Comparison of ENCODE assay signal across 8 mouse cellular contexts in genomic region chr14:79549343-79549742, GRCm38 (mm10). TPM values are rescaled to one million over a fixed set of nuclear protein-coding genes. Genes with fewer than 3 reads are reported as not detected.
DNase-seq lines count a peak whose midpoint lies in the region; ATAC-seq and TF ChIP-seq lines count a peak whose summit lies in the region.

No protein-coding gene starts in this region.

- no peaks in the 10 kb centered on the region; the same call in 1 of the 2 replicates for H3K4me1 ChIP-seq in intestine, embryonic 14.5 days (replicated peaks; ENCODE audit: control insufficient read depth, insufficient read depth, low read length)
- 0 out of 2 replicates have a peak, but pooled peaks cover 3% of the 10 kb centered on the region for H3K4me1 ChIP-seq in intestine, postnatal 0 days (replicated peaks; ENCODE audit: control insufficient read depth, insufficient read depth, low read length)
- H3K4me1 ChIP-seq in bone marrow macrophage, adult 2 months (ENCODE audit: control insufficient read depth, insufficient read depth, low read length): peaks cover 31% of the 10 kb centered on the region
- H3K4me1 ChIP-seq in intestine, embryonic 15.5 days (replicated peaks): no peaks in the 10 kb centered on the region
- H3K4me1 ChIP-seq in forebrain, embryonic 10.5 days: no peaks in the 10 kb centered on the region

- no peak overlapping the region for H3K4me3 ChIP-seq in intestine, embryonic 14.5 days (ENCODE audit: low read depth, low read length)
- H3K4me3 ChIP-seq in intestine, postnatal 0 days (ENCODE audit: low read depth, low read length): no peak overlapping the region
- H3K4me3 ChIP-seq in bone marrow macrophage, adult 2 months (ENCODE audit: insufficient read depth, low read length): peak overlapping the region; percentile 37
- no peak overlapping the region for H3K4me3 ChIP-seq in intestine, embryonic 15.5 days (replicated peaks)
- no peak overlapping the region for H3K4me3 ChIP-seq in macrophage (ENCODE audit: inconsistent target)
- no peak overlapping the region for H3K4me3 ChIP-seq in forebrain, embryonic 10.5 days

- H3K36me3 ChIP-seq in intestine, embryonic 14.5 days (ENCODE audit: control insufficient read depth, insufficient read depth, low read length): no peaks in the 10 kb centered on the region; the same call in 1 of the 2 replicates
- no peaks in the 10 kb centered on the region; the same call in 1 of the 2 replicates for H3K36me3 ChIP-seq in intestine, postnatal 0 days (ENCODE audit: control insufficient read depth, insufficient read depth)
- H3K36me3 ChIP-seq in intestine, embryonic 15.5 days: no peaks in the 10 kb centered on the region
- H3K36me3 ChIP-seq in macrophage (ENCODE audit: inconsistent target): no peaks in the 10 kb centered on the region
- no peaks in the 10 kb centered on the region for H3K36me3 ChIP-seq in forebrain, embryonic 10.5 days (replicated peaks)

- DNase-seq in intestine, embryonic 14.5 days (ENCODE audit: low spot score): peak; percentile 56
- no peak for DNase-seq in forebrain, embryonic 10.5 days (ENCODE audit: extremely low spot score, low spot score)
- DNase-seq in cerebellum, adult 18-20 months: no peak
- no peak for DNase-seq in embryo, embryonic 10 days (ENCODE audit: low spot score)

- ATAC-seq in intestine, embryonic 14.5 days (replicated peaks; ENCODE audit: low FRiP score, low TSS enrichment, low read depth): no peak
- no peak for ATAC-seq in intestine, postnatal 0 days
- ATAC-seq in intestine, embryonic 15.5 days: peak; percentile 50

- TF ChIP-seq CTCF in intestine, postnatal 0 days (IDR thresholded peaks at IDR 0.05; ENCODE audit: low read depth): no peak
- no peak for TF ChIP-seq CTCF in bone marrow macrophage, adult 2 months (IDR thresholded peaks at IDR 0.05; ENCODE audit: low read depth, low read length)

- peaks cover 100% of the 10 kb centered on the region for H3K79me2 ChIP-seq in macrophage (ENCODE audit: inconsistent target)

- no peak overlapping the region for H3K27ac ChIP-seq in intestine, embryonic 14.5 days (ENCODE audit: low read depth)
- H3K27ac ChIP-seq in intestine, postnatal 0 days (ENCODE audit: low read depth, low read length): no peak overlapping the region
- H3K27ac ChIP-seq in bone marrow macrophage, adult 2 months (ENCODE audit: insufficient read depth, low read depth, low read length): peak overlapping the region; percentile 95
- no peak overlapping the region for H3K27ac ChIP-seq in intestine, embryonic 15.5 days
- peak overlapping the region; percentile 52 for H3K27ac ChIP-seq in macrophage
- H3K27ac ChIP-seq in forebrain, embryonic 10.5 days: no peak overlapping the region

- no peaks in the 10 kb centered on the region for H3K9me3 ChIP-seq in intestine, embryonic 14.5 days (ENCODE audit: control insufficient read depth, low read length)
- H3K9me3 ChIP-seq in intestine, postnatal 0 days (ENCODE audit: control insufficient read depth): no peaks in the 10 kb centered on the region
- H3K9me3 ChIP-seq in intestine, embryonic 15.5 days: no peaks in the 10 kb centered on the region
- no peaks in the 10 kb centered on the region for H3K9me3 ChIP-seq in forebrain, embryonic 10.5 days

- no peaks in the 10 kb centered on the region for H3K27me3 ChIP-seq in intestine, embryonic 14.5 days (replicated peaks; ENCODE audit: control insufficient read depth, insufficient read depth, low read length)
- no peaks in the 10 kb centered on the region for H3K27me3 ChIP-seq in intestine, postnatal 0 days (replicated peaks; ENCODE audit: control insufficient read depth, insufficient read depth, low read length)
- H3K27me3 ChIP-seq in intestine, embryonic 15.5 days (replicated peaks): no peaks in the 10 kb centered on the region
- H3K27me3 ChIP-seq in forebrain, embryonic 10.5 days (ENCODE audit: poor library complexity, severe bottlenecking): no peaks in the 10 kb centered on the region

- no peak overlapping the region for H3K4me2 ChIP-seq in intestine, embryonic 14.5 days (ENCODE audit: low read length)
- no peak overlapping the region for H3K4me2 ChIP-seq in intestine, postnatal 0 days (replicated peaks; ENCODE audit: low read depth)
- no peak overlapping the region for H3K4me2 ChIP-seq in intestine, embryonic 15.5 days (replicated peaks)

- TF ChIP-seq POLR2A in bone marrow macrophage, adult 2 months (IDR thresholded peaks at IDR 0.05; ENCODE audit: borderline replicate concordance, low read depth, low read length): no peak

- H3K9ac ChIP-seq in intestine, embryonic 14.5 days (ENCODE audit: low read length): no peak overlapping the region
- H3K9ac ChIP-seq in intestine, postnatal 0 days (ENCODE audit: low read depth, low read length): no peak overlapping the region
- no peak overlapping the region for H3K9ac ChIP-seq in intestine, embryonic 15.5 days

- WGBS in intestine, embryonic 14.5 days: 55% methylated on average over 7 of the region's 7 CpGs
- WGBS in intestine, postnatal 0 days: 25% methylated on average over 7 of the region's 7 CpGs
- WGBS in intestine, embryonic 15.5 days: 47% methylated on average over 7 of the region's 7 CpGs
- 11% methylated on average over 6 of the region's 7 CpGs for WGBS in macrophage (ENCODE audit: missing documents)
- 89% methylated on average over 7 of the region's 7 CpGs for WGBS in forebrain, embryonic 10.5 days

RNA-seq across cellular contexts. Expression of gene Sugt1, which starts 38.1 kb away (rescaled TPM):
- 121 and 124 TPM in 2 replicates for polyA plus RNA-seq in intestine, embryonic 14.5 days (2014; fragmentation: Nextera tagmentation; extraction: Ambion mirVana)
- polyA plus RNA-seq in intestine, postnatal 0 days (2015; fragmentation: Nextera tagmentation; extraction: Ambion mirVana): 81.3 and 83.2 TPM in 2 replicates
- 179 and 188 TPM in 2 replicates for polyA plus RNA-seq in bone marrow macrophage, adult 2 months (2012; ENCODE audit: insufficient read depth, insufficient read length, missing spikeins)
- polyA plus RNA-seq in intestine, embryonic 15.5 days (2015; fragmentation: Nextera tagmentation; extraction: Ambion mirVana): 105 and 113 TPM in 2 replicates
- 100 to 1,000 TPM in 5 of 26 experiments, 10 to 100 TPM in 21; 46.6 to 140 (median 74.5) TPM for total RNA-seq in macrophage (2018; cell fraction: chromatin; rRNA removed)
- total RNA-seq in macrophage (2018; cell fraction: cytosol; rRNA removed): 10 to 100 TPM; 55.8 to 99.1 (median 76.8) TPM
- 10 to 100 TPM; 24.4 to 83.0 (median 38.6) TPM for total RNA-seq in macrophage (2018; cell fraction: nucleus; rRNA removed)
- 49.7 to 86.9 TPM (median 67.8 TPM) in 3 replicates for polyA plus RNA-seq in macrophage (2018)
- polyA plus RNA-seq in forebrain, embryonic 10.5 days (2016; fragmentation: Nextera tagmentation; extraction: Ambion mirVana): 152 and 162 TPM in 2 replicates

Comparison
In these comparisons a context has a peak if more than half of its experiments do, and no peak if none do; other contexts are left out.
1. H3K27ac ChIP-seq: peak in bone marrow macrophage, adult 2 months (single experiment) and macrophage (single experiment); none in intestine, embryonic 14.5 days (single experiment), intestine, postnatal 0 days (single experiment), intestine, embryonic 15.5 days (single experiment) and forebrain, embryonic 10.5 days (single experiment).